Mouse (Mus musculus) embryonic facial prominence, embryonic 11.5 days (tissue): Measurements from ENCODE around the gene Iqgap2. TPM values are rescaled to one million over a fixed set of nuclear protein-coding genes. Genes with fewer than 3 reads are reported as not detected.

Experiments
- ATAC-seq: fragments of 200-750 bp; cut with Nextera tagmentation; replicated peaks from 2 replicates; pipeline ENCODE4 v1.8.0; 2017; ENCODE audit warnings: low read depth; ENCODE audit not compliant: insufficient number of reproducible peaks, low FRiP score, low TSS enrichment
- DNase-seq: peaks from one replicate; pipeline ENCODE4 v3.0.0-alpha.2; 2015; ENCODE audit warnings: low spot score
- H3K27ac ChIP-seq: fragments of 300-500 bp; sonication (generic); replicated peaks from 2 replicates; pipeline ENCODE4 v1.5.1; 2014; ENCODE audit warnings: mild to moderate bottlenecking, low read depth, low read length, control low read depth
- H3K27me3 ChIP-seq: fragments of 300-500 bp; sonication (generic); 2 replicates; pipeline ENCODE4 v1.6.1; 2014; ENCODE audit warnings: mild to moderate bottlenecking, low read length, moderate library complexity, mixed read lengths; ENCODE audit not compliant: control insufficient read depth, insufficient read depth
- H3K36me3 ChIP-seq: fragments of 300-500 bp; sonication (generic); replicated peaks from 2 replicates; pipeline ENCODE4 v1.6.1; 2014; ENCODE audit warnings: low read depth, mild to moderate bottlenecking, low read length, moderate library complexity, mixed read lengths; ENCODE audit not compliant: control insufficient read depth, insufficient read depth
- H3K4me1 ChIP-seq: fragments of 300-500 bp; sonication (generic); 2 replicates; pipeline ENCODE4 v1.6.1; 2014; ENCODE audit warnings: low read length, mixed read lengths; ENCODE audit not compliant: control insufficient read depth, insufficient read depth
- H3K4me2 ChIP-seq: fragments of 300-500 bp; sonication (generic); 2 replicates; pipeline ENCODE4 v1.6.1; 2014; ENCODE audit warnings: low read depth, mild to moderate bottlenecking, control low read depth, low read length, moderate library complexity
- H3K4me3 ChIP-seq: fragments of 300-500 bp; sonication (generic); 2 replicates; pipeline ENCODE4 v1.5.1; 2014; ENCODE audit warnings: low read depth, low read length, control low read depth
- H3K9ac ChIP-seq: fragments of 300-500 bp; sonication (generic); replicated peaks from 2 replicates; pipeline ENCODE4 v1.6.1; 2014; ENCODE audit warnings: mild to moderate bottlenecking, control low read depth, low read length
- H3K9me3 ChIP-seq: fragments of 300-500 bp; sonication (generic); replicated peaks from 2 replicates; pipeline ENCODE4 v1.6.1; 2016; ENCODE audit warnings: mild to moderate bottlenecking, low read length, inconsistent platforms, mixed read lengths; ENCODE audit not compliant: control insufficient read depth
- WGBS: fragments of 180-500 bp; shearing (Covaris S2); extraction: QIAGEN DNeasy Blood & Tissue Kit; methylation state at CpG from one replicate; pipeline ENCODE4 v1.1.7; 2014; 5-methylcytosine and 5-hydroxymethylcytosine counted together
- polyA plus RNA-seq: library from polyadenylated mRNA; unstranded; fragments of >200 nt; fragmentation: Nextera tagmentation; extraction: Ambion mirVana; gene quantifications from 2 replicates; pipeline ENCODE4 v1.2.1, GENCODE M21; 2014

Iqgap2 gene
- polyA plus RNA-seq, 1 experiment from 2014 or later: 16.3 TPM

- Histone ChIP-seq H3K9me3 (no peaks in the 10 kb centered on the region), H3K36me3 (no peaks in the 10 kb centered on the region), H3K4me3 (no peak overlapping the region), H3K4me1 (no peaks in the 10 kb centered on the region), H3K9ac (no peak overlapping the region), H3K27me3 (no peaks in the 10 kb centered on the region), H3K27ac (no peak overlapping the region), H3K4me2 (no peak overlapping the region)
- DNase-seq: no peak
- no peak for ATAC-seq
- WGBS: 89% methylated on average over 1 of the region's 1 CpGs
Observed at GRCm38 (mm10) chr13:95841946-95842345, 49.8 kb downstream of the Iqgap2 start.

DNA sequence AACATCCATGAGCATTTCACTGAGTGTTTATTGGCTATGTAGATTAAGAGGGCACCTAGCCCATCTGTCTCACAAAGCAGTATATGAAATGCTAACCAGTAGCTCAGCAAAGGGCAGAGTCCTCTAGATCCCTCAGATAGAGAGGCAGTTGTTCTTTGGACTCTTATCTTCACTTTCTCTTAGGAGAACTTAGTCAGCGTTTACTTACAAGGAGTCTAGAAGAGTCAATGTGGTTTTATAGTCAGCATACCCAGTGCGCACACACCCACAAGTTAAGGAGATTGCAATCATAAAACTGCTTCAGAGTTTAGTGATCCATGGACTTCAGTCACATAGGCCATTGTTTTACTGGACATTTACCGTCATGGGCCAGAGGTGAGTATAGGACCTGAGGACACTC is 54.8 kb downstream of the Iqgap2 start:
- no peaks in the 10 kb centered on the region for H3K4me1 ChIP-seq
- H3K27me3 ChIP-seq: no peaks in the 10 kb centered on the region
- no peak overlapping the region for H3K4me2 ChIP-seq
- H3K36me3 ChIP-seq: no peaks in the 10 kb centered on the region
- no peak overlapping the region for H3K9ac ChIP-seq
- H3K9me3 ChIP-seq: no peaks in the 10 kb centered on the region
- H3K27ac ChIP-seq: no peak overlapping the region
- ATAC-seq: no peak
- DNase-seq: no peak
- WGBS: 82% methylated on average over 3 of the region's 3 CpGs
- no peak overlapping the region for H3K4me3 ChIP-seq

DNA sequence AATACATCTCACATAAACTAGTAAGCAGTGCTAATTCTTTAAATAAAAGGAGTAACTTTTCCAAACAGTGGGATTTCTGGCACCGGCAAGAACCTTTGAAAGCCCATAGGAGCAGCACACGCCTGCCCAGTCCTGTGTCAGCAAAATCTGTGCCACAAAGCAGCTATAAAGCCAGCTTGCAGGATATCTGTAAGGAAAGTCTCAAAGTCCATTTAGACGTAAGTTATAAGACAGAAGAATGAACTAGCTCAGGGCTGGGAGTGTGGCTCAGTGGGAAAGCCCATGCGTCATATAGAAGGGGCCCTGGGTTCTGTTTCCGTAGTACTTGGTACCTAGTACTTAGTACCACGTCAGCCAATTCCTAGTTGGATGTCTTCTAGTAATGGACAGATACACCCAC is 58.2 kb downstream of the Iqgap2 start:
- no peaks in the 10 kb centered on the region for H3K27me3 ChIP-seq
- DNase-seq (no peak), ATAC-seq (no peak)
- no peak overlapping the region for H3K4me2 ChIP-seq
- H3K9ac ChIP-seq: no peak overlapping the region
- H3K27ac ChIP-seq: no peak overlapping the region
- H3K9me3 ChIP-seq: no peaks in the 10 kb centered on the region
- no peaks in the 10 kb centered on the region for H3K4me1 ChIP-seq
- no peak overlapping the region for H3K4me3 ChIP-seq
- no peaks in the 10 kb centered on the region for H3K36me3 ChIP-seq
- WGBS: 90% methylated on average over 6 of the region's 6 CpGs

- Histone ChIP-seq H3K9me3 (no peaks in the 10 kb centered on the region), H3K4me2 (no peak overlapping the region), H3K36me3 (no peaks in the 10 kb centered on the region), H3K4me3 (no peak overlapping the region), H3K27ac (no peak overlapping the region), H3K27me3 (no peaks in the 10 kb centered on the region), H3K9ac (no peak overlapping the region), H3K4me1 (no peaks in the 10 kb centered on the region)
- DNase-seq (no peak), ATAC-seq (no peak)
- WGBS: 48% methylated on average over 3 of the region's 3 CpGs
Observed at GRCm38 (mm10) chr13:95832712-95833111, 59.0 kb downstream of the Iqgap2 start.

- ATAC-seq (no peak), DNase-seq (no peak)
- Histone ChIP-seq H3K4me1 (no peaks in the 10 kb centered on the region), H3K4me3 (no peak overlapping the region), H3K27ac (no peak overlapping the region), H3K4me2 (no peak overlapping the region), H3K36me3 (no peaks in the 10 kb centered on the region), H3K27me3 (no peaks in the 10 kb centered on the region), H3K9ac (no peak overlapping the region), H3K9me3 (no peaks in the 10 kb centered on the region)
Observed at GRCm38 (mm10) chr13:95831760-95832159, 60.0 kb downstream of the Iqgap2 start.

- Histone ChIP-seq H3K9me3 (no peaks in the 10 kb centered on the region), H3K4me3 (no peak overlapping the region), H3K27ac (no peak overlapping the region), H3K9ac (no peak overlapping the region), H3K36me3 (no peaks in the 10 kb centered on the region), H3K4me2 (no peak overlapping the region), H3K27me3 (no peaks in the 10 kb centered on the region), H3K4me1 (no peaks in the 10 kb centered on the region)
- 85% methylated on average over 7 of the region's 7 CpGs for WGBS
- ATAC-seq: no peak
- DNase-seq: no peak
Observed at GRCm38 (mm10) chr13:95829431-95830171, 62.1 kb downstream of the Iqgap2 start.

GRCm38 (mm10) chr13:95828616-95829015 is 63.1 kb downstream of the Iqgap2 start:
- WGBS: 89% methylated on average over 5 of the region's 5 CpGs
- Histone ChIP-seq H3K4me2 (no peak overlapping the region), H3K27ac (no peak overlapping the region), H3K4me3 (no peak overlapping the region), H3K36me3 (no peaks in the 10 kb centered on the region), H3K27me3 (no peaks in the 10 kb centered on the region), H3K9ac (no peak overlapping the region), H3K9me3 (no peaks in the 10 kb centered on the region), H3K4me1 (no peaks in the 10 kb centered on the region)
- ATAC-seq: no peak
- no peak for DNase-seq

GRCm38 (mm10) chr13:95826178-95826577 is 65.5 kb downstream of the Iqgap2 start:
- WGBS: 81% methylated on average over 6 of the region's 6 CpGs
- ATAC-seq (no peak), DNase-seq (no peak)
- Histone ChIP-seq H3K4me2 (no peak overlapping the region), H3K4me1 (no peaks in the 10 kb centered on the region), H3K36me3 (no peaks in the 10 kb centered on the region), H3K27ac (no peak overlapping the region), H3K9me3 (no peaks in the 10 kb centered on the region), H3K9ac (no peak overlapping the region), H3K4me3 (no peak overlapping the region), H3K27me3 (no peaks in the 10 kb centered on the region)
